Mouse (Mus musculus) ovary, postnatal 10 days (tissue): ENCODE measurements at regions not wholly inside any gene's neighbourhood (a gene's known extent, or its start where the extent isn't known, plus 50 kb on each side); places are given as distances from the start of the nearest gene placed in this dataset.

Experiments used
- DNase-seq: peaks from one replicate; pipeline ENCODE4 v3.0.0; 2022; ENCODE audit warnings: low spot score

DNA sequence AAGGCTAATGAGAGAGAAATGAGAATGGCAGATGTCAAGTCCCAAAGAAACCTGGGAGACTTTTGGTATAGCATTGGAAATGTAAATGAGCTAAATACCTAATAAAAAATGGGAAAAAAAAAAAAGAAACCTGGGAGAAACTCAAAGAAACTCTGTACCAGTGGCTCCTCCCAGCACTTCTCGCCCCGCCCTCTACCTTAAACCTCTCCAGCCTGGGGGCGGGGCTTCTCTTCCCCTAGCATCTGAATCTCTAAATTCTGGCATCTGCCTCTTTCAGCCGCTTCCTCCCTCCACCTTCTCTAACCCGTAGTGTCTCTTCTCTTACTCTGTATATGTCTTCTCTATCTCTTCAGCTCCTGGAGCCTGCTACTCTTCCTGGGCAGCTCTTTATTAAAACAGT is 53.2 kb downstream of the Gpr6 start:
- no peak for DNase-seq

DNA sequence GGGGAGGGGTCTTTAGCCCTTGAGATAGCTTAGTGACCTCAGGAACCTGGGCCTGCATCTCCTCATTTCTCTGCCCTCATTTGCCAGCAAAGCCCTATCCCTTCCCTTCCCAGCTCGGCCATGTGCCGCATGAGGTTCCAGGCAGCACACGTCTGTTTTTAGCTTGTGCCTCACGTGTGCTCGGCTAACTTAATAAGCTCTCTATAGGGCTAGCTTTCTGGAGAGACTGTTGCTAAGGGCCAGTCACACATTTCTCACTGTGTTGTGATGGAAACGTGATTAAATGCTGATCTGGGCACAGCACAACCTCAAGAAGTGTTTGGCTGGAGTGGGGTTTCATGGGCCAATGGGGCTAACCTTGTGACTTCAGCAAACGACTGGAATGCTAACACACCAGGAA is 55.5 kb downstream of the Gpr6 start:
- DNase-seq: no peak

DNA sequence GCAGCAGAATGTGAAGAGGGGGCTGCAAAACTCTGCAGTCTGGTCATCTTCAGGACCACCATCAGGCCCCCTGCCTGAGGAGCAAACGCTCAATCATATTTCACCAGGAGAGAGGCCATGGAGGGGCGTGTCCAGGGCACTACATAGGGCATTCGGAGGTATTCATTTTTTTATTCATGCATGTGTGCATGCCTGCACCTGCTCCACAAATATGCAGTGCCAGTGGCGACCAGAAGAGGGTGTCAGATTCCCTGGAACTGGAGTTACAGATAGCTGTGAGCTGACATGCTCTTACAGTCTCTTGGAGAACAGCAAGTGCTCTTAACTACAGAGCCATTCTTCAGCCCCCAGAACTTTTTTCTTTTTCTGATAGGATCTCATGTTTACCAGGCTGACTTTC is 56.4 kb downstream of the Gpr6 start:
- DNase-seq: no peak

DNA sequence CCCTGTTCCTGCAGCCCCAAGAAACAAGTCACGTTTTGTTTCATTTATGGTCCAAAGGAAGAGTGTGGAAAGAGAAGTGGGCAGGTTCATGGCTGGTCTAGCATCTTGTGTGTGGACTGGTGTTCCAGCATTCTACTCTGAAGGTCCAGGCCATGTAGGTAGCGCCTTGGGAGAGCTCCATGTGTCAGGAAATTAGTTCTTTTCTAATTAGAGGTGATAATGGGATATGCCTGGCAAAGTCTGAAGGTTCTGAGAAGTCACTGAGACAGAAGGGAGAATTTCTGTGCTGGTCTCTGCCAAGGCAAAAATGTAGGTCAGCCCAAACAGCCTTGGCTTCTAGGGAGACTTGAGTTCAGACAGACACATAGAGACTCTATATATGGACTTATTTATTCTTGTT is 61.5 kb downstream of the Gpr6 start:
- DNase-seq: no peak

DNA sequence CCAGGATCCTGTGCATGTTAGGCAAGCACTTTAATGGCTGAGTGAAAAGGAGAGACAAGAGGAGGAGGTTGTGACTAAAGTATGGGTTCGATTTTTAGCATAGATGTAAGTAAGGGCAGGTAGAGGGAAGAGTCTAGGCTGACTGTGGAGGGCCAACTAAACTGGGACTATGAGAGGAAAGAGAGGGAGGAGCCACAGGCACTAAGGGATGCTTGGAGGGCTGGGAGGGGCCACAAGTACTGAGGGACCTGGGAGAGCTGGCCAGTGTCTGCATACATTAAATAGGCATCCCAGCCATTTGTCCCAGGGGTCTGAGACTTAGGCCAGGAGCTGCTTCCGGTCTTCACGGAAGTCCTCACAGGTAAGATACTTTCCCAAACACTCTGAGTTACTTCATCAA is 64.2 kb downstream of the Gpr6 start:
- DNase-seq: no peak

DNA sequence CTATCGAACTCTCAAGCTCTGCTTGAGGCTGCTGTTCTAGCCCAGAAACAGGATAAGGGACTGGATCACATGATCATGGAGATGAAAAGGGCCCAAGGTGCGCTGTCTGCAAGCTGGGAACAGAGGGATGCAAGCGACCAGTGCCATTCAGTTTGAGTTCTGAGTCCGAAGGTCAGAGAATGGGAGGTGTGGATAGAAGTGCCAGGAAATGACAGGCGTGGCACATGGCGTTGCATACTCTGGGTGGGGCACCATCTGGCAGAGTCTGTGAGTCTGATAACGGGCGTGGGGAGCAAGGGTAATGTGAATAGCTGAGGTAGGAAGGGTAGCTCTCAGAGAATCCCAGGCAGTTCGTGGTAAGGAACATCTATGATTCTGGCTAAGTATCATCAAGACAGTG is 65.5 kb downstream of the Gpr6 start:
- no peak for DNase-seq

DNA sequence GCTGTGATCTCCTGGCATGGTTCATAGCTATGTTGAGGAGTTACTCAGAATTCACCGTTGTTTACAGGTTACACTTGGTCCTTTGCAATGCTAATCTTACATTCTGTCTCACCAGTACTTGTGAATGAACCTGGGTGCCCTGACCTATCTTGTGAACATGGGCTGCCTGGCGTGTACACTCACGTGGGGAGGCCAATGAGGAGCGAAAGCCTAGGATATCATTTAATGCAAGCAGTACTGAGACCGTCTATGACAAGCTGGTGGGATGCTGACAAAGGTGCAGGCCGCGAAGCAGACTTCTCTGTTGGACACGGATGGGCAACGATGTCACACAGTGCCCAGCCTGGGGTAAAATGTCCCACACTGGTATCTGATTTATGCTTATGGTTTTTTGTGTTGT is 66.3 kb downstream of the Gpr6 start:
- DNase-seq: no peak

DNA sequence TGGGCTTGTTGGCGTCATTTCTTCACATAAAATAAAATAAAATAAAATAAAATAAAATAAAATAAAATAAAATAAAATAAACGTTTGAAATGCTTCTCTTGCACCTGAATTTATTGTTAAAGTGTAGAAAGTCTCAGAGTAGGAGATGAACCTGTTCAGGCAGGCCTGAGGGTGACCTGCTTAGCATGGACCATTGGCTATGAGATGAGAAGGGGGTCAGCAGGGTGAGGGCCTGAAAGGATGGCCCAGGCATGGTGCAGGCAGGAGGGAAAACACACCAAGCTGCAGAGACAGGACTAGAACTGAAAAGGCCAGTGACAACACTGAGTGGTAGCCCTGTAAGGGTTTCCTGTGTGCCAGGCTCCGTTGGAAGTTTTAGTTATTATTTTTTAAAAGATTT is 67.3 kb downstream of the Gpr6 start:
- no peak for DNase-seq

DNA sequence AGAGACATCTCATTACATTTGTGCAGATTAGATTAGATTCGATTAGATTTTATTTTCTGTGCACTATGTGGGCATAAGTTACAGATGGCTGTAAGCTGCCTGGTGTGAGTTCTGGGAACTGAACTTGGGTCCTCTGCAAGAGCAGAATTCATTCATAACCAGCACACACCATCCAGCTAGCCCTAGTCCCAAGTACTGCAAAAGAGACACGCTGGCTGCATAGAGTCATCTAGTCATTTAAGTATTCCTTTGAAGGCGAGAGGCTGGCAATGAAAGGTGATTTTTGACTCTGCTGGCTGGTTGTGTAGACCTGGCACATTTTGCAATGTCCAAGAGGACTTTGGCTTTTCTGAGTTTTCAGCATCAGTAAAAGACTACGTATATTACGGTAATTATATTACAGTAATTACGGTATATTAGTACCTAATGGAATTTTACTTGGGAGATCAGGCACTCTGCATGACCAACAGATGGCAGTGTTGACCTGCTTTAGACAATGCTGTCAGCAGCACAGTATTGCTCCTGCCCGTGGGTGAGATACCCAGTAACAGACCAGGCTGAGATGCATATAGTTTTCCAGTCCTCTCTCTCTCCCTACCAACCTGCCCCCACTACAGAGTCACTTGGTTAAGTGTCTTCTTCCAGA is 67.9 kb downstream of the Gpr6 start:
- peak; percentile 9 for DNase-seq

DNA sequence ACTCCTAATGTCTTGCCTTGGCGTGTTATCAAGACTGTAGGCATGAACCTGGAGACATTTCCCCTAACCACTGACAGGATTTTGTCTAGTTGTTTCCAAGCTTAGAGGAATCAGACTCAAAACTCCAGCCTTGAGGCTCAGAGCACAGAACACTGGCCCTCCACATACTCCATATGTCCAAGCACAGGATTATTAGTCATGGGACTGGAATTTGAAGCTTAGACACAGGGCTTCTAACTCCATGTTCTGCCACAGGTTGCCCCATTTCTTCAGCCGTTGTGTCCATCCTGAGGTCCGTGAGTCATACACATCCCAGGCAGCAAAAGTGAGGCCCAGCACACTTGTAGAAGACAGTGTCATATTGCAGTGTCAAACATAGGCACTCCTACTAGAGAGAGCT is 68.9 kb downstream of the Gpr6 start:
- DNase-seq: no peak

DNA sequence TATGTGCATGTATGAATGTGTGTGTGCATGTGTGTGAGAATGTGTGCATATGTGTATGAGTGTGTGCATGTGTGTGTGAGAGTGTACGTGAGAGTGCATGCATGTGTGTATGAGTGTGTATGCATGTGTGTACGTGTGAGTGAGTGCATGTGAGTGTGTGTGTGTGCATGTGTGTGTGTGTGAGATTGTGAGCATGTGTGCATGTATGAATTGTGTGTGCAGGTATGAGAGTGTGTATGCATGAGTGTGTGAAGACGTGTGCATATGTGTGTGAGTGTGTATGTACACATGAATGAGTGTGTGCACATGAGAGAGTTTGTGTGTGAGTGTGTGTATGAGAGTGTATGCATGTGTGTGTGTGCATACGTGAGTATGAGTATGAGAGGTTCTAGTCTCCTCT is 71.1 kb downstream of the Gpr6 start:
- no peak for DNase-seq

DNA sequence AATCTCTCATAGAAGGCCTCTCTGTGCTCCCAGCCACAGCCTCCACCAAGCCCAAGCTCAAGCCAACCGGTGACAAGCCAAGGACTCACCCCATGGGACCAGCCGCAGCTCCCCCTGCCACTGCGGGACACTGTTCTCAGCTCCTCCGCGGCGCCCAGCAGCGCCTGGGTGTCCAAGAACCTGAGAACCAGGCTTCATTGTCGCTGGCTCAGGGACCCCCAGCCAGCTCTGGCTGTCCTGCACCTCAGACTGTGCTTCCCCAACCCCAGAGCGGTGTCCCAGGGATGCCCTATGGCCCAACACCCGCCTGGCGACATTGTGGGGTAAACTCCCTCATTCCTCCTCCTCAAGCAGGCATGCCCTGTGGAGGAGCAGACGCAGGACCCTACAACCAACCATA is 72.6 kb downstream of the Gpr6 start:
- no peak for DNase-seq

DNA sequence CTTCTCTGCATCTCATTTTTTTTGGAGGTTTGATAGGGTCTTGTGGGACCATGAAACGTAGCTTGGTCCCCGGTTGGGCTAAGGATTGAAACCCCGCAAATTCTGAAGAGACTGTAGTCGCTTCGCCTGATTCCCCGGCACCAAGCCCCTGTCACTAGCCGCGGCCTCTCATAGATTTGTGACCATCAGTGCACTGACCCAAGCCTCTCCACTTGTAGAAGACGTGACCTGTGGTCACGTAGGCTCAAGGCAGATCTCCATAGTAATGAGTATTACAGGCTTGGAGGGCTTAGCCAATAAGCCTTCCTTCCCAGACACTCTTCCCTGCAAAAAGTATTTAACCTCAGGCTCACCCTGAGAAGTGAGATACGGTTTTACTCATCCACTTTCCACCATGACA is 73.3 kb downstream of the Gpr6 start:
- no peak for DNase-seq

DNA sequence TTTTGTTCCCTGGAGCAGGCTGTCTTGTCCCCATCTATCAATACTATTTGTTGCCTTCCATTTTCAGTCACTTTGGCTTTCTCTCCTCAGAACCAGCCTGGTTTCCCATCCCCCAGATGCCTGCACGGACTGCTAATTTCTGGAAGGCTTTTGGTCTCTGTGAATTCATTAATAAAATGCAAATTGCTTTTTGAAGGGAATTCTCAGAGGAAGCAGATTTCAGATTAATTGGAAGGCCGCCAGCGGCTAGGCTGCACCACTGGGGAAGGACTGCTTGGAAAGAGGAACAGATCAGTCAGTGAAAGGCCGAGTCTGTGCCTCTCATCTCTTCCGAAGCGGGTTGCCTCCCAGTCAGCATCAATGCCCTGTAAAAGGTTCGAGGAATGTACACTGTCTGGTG is 73.8 kb downstream of the Gpr6 start:
- no peak for DNase-seq

DNA sequence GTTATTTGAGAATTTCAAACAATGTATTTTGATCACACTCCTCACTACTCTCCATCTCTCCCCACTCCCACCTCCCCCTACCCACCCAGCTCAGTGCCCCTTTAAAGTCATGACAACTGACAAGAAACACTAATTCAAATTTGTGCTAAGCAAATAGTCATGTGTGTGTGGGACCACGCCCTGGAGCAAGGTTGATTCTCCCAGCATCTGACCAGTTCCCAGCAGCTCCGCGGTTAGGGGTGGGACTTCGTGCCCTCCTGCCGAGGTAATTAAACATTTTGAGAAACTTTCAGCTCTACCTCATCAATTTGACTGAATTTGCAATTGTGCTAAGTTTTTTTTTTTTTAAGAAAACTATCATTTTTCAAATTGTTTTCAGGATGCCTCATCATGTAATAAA is 74.5 kb downstream of the Gpr6 start:
- DNase-seq: no peak
